Mouse (Mus musculus) forebrain, embryonic 10.5 days (tissue): ENCODE results near the gene Cdk8. TPM values are rescaled to one million over a fixed set of nuclear protein-coding genes. Genes with fewer than 3 reads are reported as not detected.

Experiments
- DNase-seq: peaks from one replicate; pipeline ENCODE4 v3.0.0-alpha.2; 2017; ENCODE audit warnings: low spot score; ENCODE audit errors: extremely low spot score
- H3K27ac ChIP-seq: fragments of 300-500 bp; sonication (generic); 2 replicates; pipeline ENCODE4 v1.5.1; 2016; ENCODE audit warnings: mild to moderate bottlenecking
- H3K27me3 ChIP-seq: fragments of 300-500 bp; sonication (generic); 2 replicates; pipeline ENCODE4 v1.6.1; 2016; ENCODE audit warnings: mild to moderate bottlenecking; ENCODE audit not compliant: poor library complexity, severe bottlenecking
- H3K36me3 ChIP-seq: fragments of 300-500 bp; sonication (generic); replicated peaks from 2 replicates; pipeline ENCODE4 v1.6.1; 2016; ENCODE audit warnings: mild to moderate bottlenecking, moderate library complexity
- H3K4me1 ChIP-seq: fragments of 300-500 bp; sonication (generic); 2 replicates; pipeline ENCODE4 v1.6.1; 2016
- H3K4me3 ChIP-seq: fragments of 300-500 bp; sonication (generic); 2 replicates; pipeline ENCODE4 v1.5.1; 2016; ENCODE audit warnings: mild to moderate bottlenecking, moderate library complexity
- H3K9me3 ChIP-seq: fragments of 300-500 bp; sonication (generic); 2 replicates; pipeline ENCODE4 v1.6.1; 2016; ENCODE audit warnings: mild to moderate bottlenecking, moderate library complexity
- WGBS: fragments of 180-500 bp; shearing (Covaris S2); methylation state at CpG from one replicate; pipeline ENCODE4 v1.1.7; 2016; 5-methylcytosine and 5-hydroxymethylcytosine counted together
- polyA plus RNA-seq: library from polyadenylated mRNA; unstranded; fragments of >200 nt; fragmentation: Nextera tagmentation; extraction: Ambion mirVana; gene quantifications from 2 replicates; pipeline ENCODE4 v1.2.1, GENCODE M21; 2016

The Cdk8 gene
- polyA plus RNA-seq, 1 experiment from 2014 or later = 21.8 TPM

- no peaks in the 10 kb centered on the region for H3K9me3 ChIP-seq
- no peak overlapping the region for H3K4me3 ChIP-seq
- DNase-seq = no peak
- no peaks in the 10 kb centered on the region for H3K27me3 ChIP-seq
- H3K36me3 ChIP-seq = peaks cover 28% of the 10 kb centered on the region
- 0 out of 2 replicates have a peak, but pooled peaks cover 4% of the 10 kb centered on the region for H3K4me1 ChIP-seq
- H3K27ac ChIP-seq = no peak overlapping the region
- 92% methylated on average over 2 of the region's 2 CpGs for WGBS
Measured at GRCm38 (mm10) chr5:146240771-146241170, 9.7 kb downstream of the Cdk8 start.

DNA sequence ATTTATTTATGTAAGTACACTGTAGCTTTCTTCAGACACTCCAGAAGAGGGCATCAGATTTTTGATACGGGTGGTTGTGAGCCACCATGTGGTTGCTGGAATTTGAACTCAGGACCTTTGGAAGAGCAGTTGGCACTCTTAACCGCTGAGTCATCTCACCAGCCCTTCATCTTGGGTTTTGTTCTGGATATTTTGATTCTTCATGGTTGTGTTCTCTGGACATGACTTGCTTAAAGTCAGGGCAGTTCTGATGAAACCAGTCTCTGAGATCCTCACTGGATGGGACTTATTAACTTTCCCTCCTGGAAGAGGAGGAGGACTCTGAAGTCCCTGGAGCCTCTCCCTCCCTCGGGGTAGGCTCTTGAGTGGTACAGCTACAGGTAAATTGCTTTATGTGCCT lies 10.2 kb downstream of the Cdk8 start:
- no peaks in the 10 kb centered on the region for H3K27me3 ChIP-seq
- 89% methylated on average over 3 of the region's 3 CpGs for WGBS
- H3K4me3 ChIP-seq = no peak overlapping the region
- no peak for DNase-seq
- 0 out of 2 replicates have a peak, but pooled peaks cover 4% of the 10 kb centered on the region for H3K4me1 ChIP-seq
- H3K9me3 ChIP-seq = no peaks in the 10 kb centered on the region
- peaks cover 28% of the 10 kb centered on the region for H3K36me3 ChIP-seq
- H3K27ac ChIP-seq = no peak overlapping the region

- Histone ChIP-seq H3K27ac (no peak overlapping the region), H3K27me3 (no peaks in the 10 kb centered on the region)
- WGBS = 98% methylated on average over 4 of the region's 4 CpGs
Measured at GRCm38 (mm10) chr5:146245193-146245592, 14.2 kb downstream of the Cdk8 start.

DNA sequence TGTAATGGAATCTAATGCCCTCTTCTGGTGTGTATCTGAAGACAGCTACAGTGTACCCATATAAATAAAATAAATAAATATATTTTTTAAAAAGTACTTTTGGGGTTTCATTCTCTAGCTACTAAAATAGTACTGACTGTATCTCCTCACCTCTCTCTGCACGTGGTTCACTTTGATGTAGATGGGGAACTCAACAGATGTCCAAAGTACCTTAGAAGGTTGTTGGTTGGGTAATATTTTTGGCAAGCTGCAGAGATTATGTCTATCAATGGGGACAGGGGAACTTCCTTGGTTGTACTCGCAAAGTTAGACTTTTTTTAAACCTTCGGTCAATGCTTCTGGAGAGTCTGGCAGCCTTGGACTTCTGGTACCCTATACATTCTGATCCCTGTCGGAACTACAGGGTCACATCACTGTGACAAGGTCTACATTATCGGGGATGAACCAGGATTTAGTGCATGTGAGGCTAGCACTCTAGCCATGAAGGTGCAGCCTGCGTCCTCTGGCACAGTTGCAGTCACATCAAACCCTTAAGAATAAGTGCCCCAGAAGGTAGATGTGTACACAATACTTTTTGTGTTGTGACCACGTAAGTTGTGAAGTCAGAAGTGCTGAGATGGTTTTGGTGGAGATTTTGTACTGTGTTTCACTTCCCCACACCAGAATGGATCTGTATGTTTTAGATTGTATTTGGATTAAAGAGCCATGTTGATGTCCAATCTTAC lies 14.8 kb downstream of the Cdk8 start:
- H3K9me3 ChIP-seq = no peaks in the 10 kb centered on the region
- H3K36me3 ChIP-seq = peaks cover 25% of the 10 kb centered on the region
- H3K27me3 ChIP-seq = no peaks in the 10 kb centered on the region
- 95% methylated on average over 7 of the region's 7 CpGs for WGBS
- no peak overlapping the region for H3K27ac ChIP-seq
- H3K4me1 ChIP-seq = 0 out of 2 replicates have a peak, but pooled peaks cover 4% of the 10 kb centered on the region
- no peak for DNase-seq
- no peak overlapping the region for H3K4me3 ChIP-seq

More at GRCm38 (mm10) chr5:146245193-146245592, 14.2 kb downstream of the Cdk8 start:
- 0 out of 2 replicates have a peak, but pooled peaks cover 4% of the 10 kb centered on the region for H3K4me1 ChIP-seq
- peaks cover 18% of the 10 kb centered on the region for H3K36me3 ChIP-seq
- no peaks in the 10 kb centered on the region for H3K9me3 ChIP-seq
- DNase-seq = no peak
- H3K4me3 ChIP-seq = no peak overlapping the region

DNA sequence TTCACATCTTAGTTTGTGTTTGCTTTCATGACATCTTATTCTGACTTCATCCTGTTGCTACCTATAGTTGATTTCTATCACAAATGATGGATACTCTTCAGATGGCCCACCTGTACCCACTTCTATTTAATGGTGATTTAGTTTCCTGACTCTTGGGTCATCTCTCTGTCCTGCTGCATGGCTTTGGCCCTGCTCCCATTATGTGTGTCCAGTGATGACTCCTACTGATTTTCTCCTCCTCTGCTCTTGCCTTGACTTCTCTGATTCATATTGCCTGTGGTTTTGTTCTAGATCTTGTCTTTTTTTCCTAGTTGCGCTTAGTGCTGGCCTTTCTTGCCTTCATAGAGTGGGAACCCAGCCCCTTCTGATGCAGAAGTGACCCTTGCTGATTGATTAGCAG lies 15.4 kb downstream of the Cdk8 start:
- Histone ChIP-seq H3K27me3 (no peaks in the 10 kb centered on the region), H3K9me3 (no peaks in the 10 kb centered on the region), H3K4me1 (0 out of 2 replicates have a peak, but pooled peaks cover 4% of the 10 kb centered on the region), H3K27ac (no peak overlapping the region), H3K4me3 (no peak overlapping the region), H3K36me3 (peaks cover 25% of the 10 kb centered on the region)
- no peak for DNase-seq
- WGBS = 100% methylated on average over 1 of the region's 1 CpGs

DNA sequence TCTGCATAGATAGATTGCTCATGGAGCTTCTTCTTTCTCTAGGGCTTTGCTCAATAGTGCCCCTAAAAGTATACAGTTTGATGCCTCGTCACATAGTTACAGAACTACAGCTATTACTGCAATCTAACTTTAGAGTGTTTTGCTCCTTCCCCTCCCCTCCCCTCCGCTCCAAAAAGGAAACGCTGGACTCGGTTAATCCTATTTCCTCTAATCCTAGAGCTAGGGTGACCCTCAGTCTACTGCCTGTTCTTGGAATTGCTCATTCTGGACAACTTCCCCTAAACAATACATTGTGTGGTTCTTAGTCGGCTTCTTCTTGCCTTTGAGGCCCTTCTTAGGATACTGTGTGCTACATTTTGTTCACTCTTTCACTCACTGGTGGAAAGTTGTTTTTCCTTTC lies 16.7 kb downstream of the Cdk8 start:
- no peak for DNase-seq
- H3K9me3 ChIP-seq = no peaks in the 10 kb centered on the region
- WGBS = 53% methylated on average over 5 of the region's 5 CpGs
- H3K27me3 ChIP-seq = no peaks in the 10 kb centered on the region
- H3K4me1 ChIP-seq = 0 out of 2 replicates have a peak, but pooled peaks cover 4% of the 10 kb centered on the region
- peaks cover 23% of the 10 kb centered on the region for H3K36me3 ChIP-seq
- H3K4me3 ChIP-seq = no peak overlapping the region
- no peak overlapping the region for H3K27ac ChIP-seq

DNA sequence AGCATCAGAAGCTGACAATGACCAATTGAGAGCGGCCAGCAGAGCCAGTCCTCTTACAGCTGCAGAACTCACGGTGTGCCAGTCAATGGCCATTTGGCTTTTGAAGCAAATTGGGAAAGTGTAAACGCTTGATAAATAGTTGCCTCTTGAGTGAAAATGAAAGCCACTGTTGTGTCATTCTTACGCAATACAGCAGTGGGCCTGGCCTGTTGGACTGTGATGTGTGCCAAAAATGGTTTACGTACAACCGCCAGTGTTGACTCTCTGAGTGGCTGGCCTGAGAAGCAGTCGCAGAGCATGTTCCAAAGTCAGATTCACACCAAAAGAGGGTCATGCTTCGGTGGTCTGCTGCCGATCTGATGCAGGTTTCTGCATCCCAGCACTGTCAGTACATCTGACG lies 17.7 kb downstream of the Cdk8 start:
- H3K4me3 ChIP-seq = no peak overlapping the region
- DNase-seq = no peak
- no peaks in the 10 kb centered on the region for H3K27me3 ChIP-seq
- H3K36me3 ChIP-seq = peaks cover 26% of the 10 kb centered on the region
- no peak overlapping the region for H3K27ac ChIP-seq
- 95% methylated on average over 10 of the region's 10 CpGs for WGBS
- H3K9me3 ChIP-seq = no peaks in the 10 kb centered on the region
- H3K4me1 ChIP-seq = 0 out of 2 replicates have a peak, but pooled peaks cover 4% of the 10 kb centered on the region

GRCm38 (mm10) chr5:146250369-146251075 lies 19.5 kb downstream of the Cdk8 start:
- no peak overlapping the region for H3K27ac ChIP-seq
- no peak for DNase-seq
- no peaks in the 10 kb centered on the region for H3K9me3 ChIP-seq
- no peak overlapping the region for H3K4me3 ChIP-seq
- peaks cover 30% of the 10 kb centered on the region for H3K36me3 ChIP-seq
- H3K4me1 ChIP-seq = 0 out of 2 replicates have a peak, but pooled peaks cover 4% of the 10 kb centered on the region
- no peaks in the 10 kb centered on the region for H3K27me3 ChIP-seq
- WGBS = 90% methylated on average over 12 of the region's 12 CpGs

DNA sequence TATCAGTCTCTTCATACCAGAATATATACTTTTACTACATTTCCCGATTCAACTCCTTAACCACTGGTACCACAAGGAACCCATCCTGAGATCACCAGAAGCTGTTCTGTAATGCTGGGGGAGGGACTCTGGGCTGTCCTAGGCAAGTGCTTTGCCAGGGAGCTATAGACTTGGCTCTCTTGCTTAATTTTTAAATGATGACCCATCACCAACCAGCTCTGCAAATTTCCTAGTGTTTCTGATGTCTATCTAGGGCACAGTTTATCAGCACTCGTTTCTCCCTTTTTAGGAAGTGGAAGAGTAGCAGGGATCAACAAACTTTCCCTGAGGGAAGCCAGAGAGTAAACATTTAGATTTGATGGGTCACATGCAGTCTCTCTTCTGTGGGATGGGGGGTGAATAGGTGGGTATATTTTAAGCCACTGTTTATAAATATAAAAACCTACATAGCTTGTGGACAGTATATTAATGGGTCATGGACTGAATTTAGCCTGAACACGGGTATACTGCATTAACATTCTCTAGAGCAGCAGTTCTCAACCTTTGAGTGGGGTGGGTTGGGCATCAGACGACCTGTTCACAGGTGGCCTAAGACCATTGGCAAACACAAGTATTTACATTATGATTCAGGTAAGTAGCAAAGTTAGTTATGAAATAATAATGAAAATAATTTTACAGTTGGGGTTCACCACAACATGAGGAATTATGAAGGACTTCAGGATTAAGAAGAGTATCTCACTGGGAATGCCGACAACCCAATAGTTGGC lies 20.8 kb downstream of the Cdk8 start:
- no peaks in the 10 kb centered on the region for H3K9me3 ChIP-seq
- 87% methylated on average over 5 of the region's 5 CpGs for WGBS

GRCm38 (mm10) chr5:146253644-146254043 lies 22.6 kb downstream of the Cdk8 start:
- Histone ChIP-seq H3K9me3 (no peaks in the 10 kb centered on the region), H3K4me3 (no peak overlapping the region), H3K27me3 (no peaks in the 10 kb centered on the region), H3K36me3 (peaks cover 45% of the 10 kb centered on the region), H3K27ac (no peak overlapping the region), H3K4me1 (no peaks in the 10 kb centered on the region)
- no peak for DNase-seq
- 87% methylated on average over 5 of the region's 5 CpGs for WGBS

More for the DNA sequence above, 20.8 kb downstream of the Cdk8 start:
- H3K4me3 ChIP-seq = no peak overlapping the region
- 0 out of 2 replicates have a peak, but pooled peaks cover 4% of the 10 kb centered on the region for H3K4me1 ChIP-seq
- no peaks in the 10 kb centered on the region for H3K27me3 ChIP-seq
- H3K27ac ChIP-seq = no peak overlapping the region
- peaks cover 35% of the 10 kb centered on the region for H3K36me3 ChIP-seq
- no peak for DNase-seq

GRCm38 (mm10) chr5:146260003-146260402 lies 29.0 kb downstream of the Cdk8 start:
- Histone ChIP-seq H3K9me3 (0 out of 2 replicates have a peak, but pooled peaks cover 2% of the 10 kb centered on the region), H3K36me3 (peaks cover 43% of the 10 kb centered on the region), H3K27ac (no peak overlapping the region), H3K27me3 (no peaks in the 10 kb centered on the region), H3K4me3 (no peak overlapping the region), H3K4me1 (no peaks in the 10 kb centered on the region)
- WGBS = 48% methylated on average over 9 of the region's 9 CpGs
- no peak for DNase-seq

DNA sequence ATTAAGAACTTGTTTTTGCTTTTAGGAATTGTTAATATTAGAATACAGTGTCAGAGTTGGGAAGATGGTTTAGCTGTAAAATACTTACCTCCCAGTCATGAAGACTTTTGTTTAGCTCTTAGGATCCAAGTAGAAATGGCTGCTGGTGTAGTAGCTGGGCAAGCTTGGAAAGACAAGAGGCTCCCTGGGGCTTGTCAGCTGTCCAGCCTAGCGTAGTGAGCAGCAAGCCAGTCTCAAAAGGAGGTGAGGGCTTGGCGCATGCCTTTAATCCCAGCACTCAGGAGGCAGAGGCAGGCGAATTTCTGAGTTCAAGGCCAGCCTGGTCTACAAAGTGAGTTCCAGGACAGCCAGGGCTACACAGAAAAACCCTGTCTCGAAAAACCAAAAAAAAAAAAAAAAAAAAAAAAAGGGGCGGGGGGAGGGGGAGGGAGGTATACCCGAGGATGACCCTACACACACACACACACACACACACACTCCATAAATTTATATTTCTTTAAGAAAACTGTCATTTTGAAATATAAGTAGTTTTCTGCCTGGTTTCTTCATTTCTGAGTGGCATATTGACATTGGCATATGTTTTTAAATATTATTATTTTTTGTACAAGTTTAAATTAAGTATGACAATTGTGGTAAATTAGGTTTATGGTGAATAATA lies 35.0 kb downstream of the Cdk8 start:
- H3K9me3 ChIP-seq = no peaks in the 10 kb centered on the region
- WGBS = 91% methylated on average over 4 of the region's 6 CpGs
- H3K27ac ChIP-seq = no peak overlapping the region
- no peaks in the 10 kb centered on the region for H3K4me1 ChIP-seq
- DNase-seq = no peak
- H3K4me3 ChIP-seq = no peak overlapping the region
- peaks cover 45% of the 10 kb centered on the region for H3K36me3 ChIP-seq
- no peaks in the 10 kb centered on the region for H3K27me3 ChIP-seq
